ENCODE assay signal across 13 mouse cellular contexts in the genomic region with DNA sequence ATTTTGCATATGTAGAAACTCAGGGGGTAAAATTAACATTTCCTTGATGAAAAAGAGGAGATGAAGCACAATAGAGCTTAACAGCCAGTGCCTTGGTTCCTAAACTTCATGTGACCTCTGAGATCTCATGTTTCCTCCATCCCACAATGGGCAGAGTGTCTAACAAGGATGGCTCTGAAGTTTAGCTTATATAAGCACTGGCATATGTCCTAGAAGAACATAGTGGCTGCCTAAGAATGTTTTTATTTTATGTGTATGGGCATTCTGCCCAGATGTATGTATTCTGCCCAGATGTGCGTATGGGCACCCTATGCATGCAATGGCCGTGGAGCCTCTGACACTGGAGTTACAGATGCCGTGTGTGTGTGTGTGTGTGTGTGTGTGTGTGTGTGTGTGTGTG.
"Had no signal": no experiment of that assay in that cellular context is flagged by ENCODE, and none has a peak within 500 bp of the region (broad histone marks: within the 10 kb centered on the region; RNA-seq: fewer than 3 reads in every experiment).

No protein-coding gene starts in this region.

- H3K9ac ChIP-seq: liver, embryonic 15.5 days; midbrain, embryonic 13.5 days; neural tube, embryonic 15.5 days; stomach, embryonic 15.5 days had no signal

- H3K4me2 ChIP-seq: liver, embryonic 11.5 days; liver, embryonic 15.5 days; midbrain, embryonic 13.5 days; neural tube, embryonic 15.5 days; stomach, embryonic 15.5 days had no signal

- H3K4me1 ChIP-seq: liver, embryonic 15.5 days; midbrain, embryonic 13.5 days; stomach, embryonic 15.5 days had no signal

- H3K4me3 ChIP-seq: left cerebral cortex, adult 2 months; liver, embryonic 15.5 days; midbrain, embryonic 13.5 days; neural tube, embryonic 15.5 days; stomach, embryonic 15.5 days had no signal

- H3K9me3 ChIP-seq: liver, embryonic 15.5 days; midbrain, embryonic 13.5 days; neural tube, embryonic 15.5 days; stomach, embryonic 15.5 days had no signal

- H3K27me3 ChIP-seq: liver, embryonic 15.5 days; midbrain, embryonic 13.5 days; neural tube, embryonic 15.5 days; stomach, embryonic 15.5 days had no signal

- H3K36me3 ChIP-seq: liver, embryonic 15.5 days; midbrain, embryonic 13.5 days; neural tube, embryonic 15.5 days had no signal

- DNase-seq: kidney, postnatal 10 days; kidney, postnatal 4 days; lung, adult 2 months; lung, postnatal 36 days; thymus, adult 2 months; thymus, postnatal 25 days had no signal

- ATAC-seq: lung, postnatal 0 days; midbrain, embryonic 13.5 days had no signal

- H3K27ac ChIP-seq: left cerebral cortex, adult 2 months; liver, embryonic 15.5 days; midbrain, embryonic 13.5 days; neural tube, embryonic 15.5 days; stomach, embryonic 15.5 days had no signal
